13 mouse cellular contexts compared by ENCODE assay signal in genomic region chr3:100747421-100748308, GRCm38 (mm10).
DNase-seq lines count a peak whose midpoint lies in the region; ATAC-seq and TF ChIP-seq lines count a peak whose summit lies in the region.
"Had no signal": no experiment of that assay in that cellular context is flagged by ENCODE, and none has a peak within 500 bp of the region (broad histone marks: within the 10 kb centered on the region; RNA-seq: fewer than 3 reads in every experiment).

No protein-coding gene starts in this region.

- TF ChIP-seq POLR2A in liver, adult 2 months (IDR thresholded peaks at IDR 0.05; ENCODE audit: extremely low read depth, insufficient read depth, low read length): no peak

- H3K27ac ChIP-seq in forebrain, embryonic 13.5 days: no peak overlapping the region; the same call in 1 of the 2 replicates
- H3K27ac ChIP-seq in forebrain, embryonic 10.5 days: no peak overlapping the region
- H3K27ac ChIP-seq in liver, adult 2 months (replicated peaks; ENCODE audit: insufficient read depth, low read depth, low read length): no peak overlapping the region
- no peak overlapping the region for H3K27ac ChIP-seq in liver, embryonic 11.5 days (ENCODE audit: low read depth, low read length)
- H3K27ac ChIP-seq in heart, embryonic 16.5 days (ENCODE audit: low read length): peak overlapping the region; percentile 86
- H3K27ac ChIP-seq in liver, postnatal 0 days (ENCODE audit: low read depth): no peak overlapping the region
- H3K27ac ChIP-seq: kidney, postnatal 0 days; limb, embryonic 12.5 days had no signal

- 0 out of 2 replicates have a peak, but pooled peaks have one; percentile 13 for ATAC-seq in forebrain, embryonic 13.5 days
- ATAC-seq in liver, embryonic 11.5 days (replicated peaks; ENCODE audit: low FRiP score): no peak
- peak; percentile 94 for ATAC-seq in heart, embryonic 16.5 days (replicated peaks; ENCODE audit: extremely low read depth, insufficient read depth, low FRiP score)
- ATAC-seq in liver, postnatal 0 days: no peak
- ATAC-seq: lung, postnatal 0 days; Patski had no signal

- 0 out of 2 replicates have a peak, but pooled peaks cover 8% of the 10 kb centered on the region for H3K4me1 ChIP-seq in forebrain, embryonic 13.5 days
- peaks cover 11% of the 10 kb centered on the region for H3K4me1 ChIP-seq in forebrain, embryonic 10.5 days
- no peaks in the 10 kb centered on the region for H3K4me1 ChIP-seq in liver, adult 2 months (ENCODE audit: control insufficient read depth, insufficient read depth, low read length)
- H3K4me1 ChIP-seq in liver, embryonic 11.5 days (replicated peaks; ENCODE audit: control insufficient read depth, insufficient read depth, low read length): no peaks in the 10 kb centered on the region
- peaks cover 9% of the 10 kb centered on the region for H3K4me1 ChIP-seq in heart, embryonic 16.5 days (ENCODE audit: control insufficient read depth, insufficient read depth, low read length)
- no peaks in the 10 kb centered on the region for H3K4me1 ChIP-seq in liver, postnatal 0 days (ENCODE audit: insufficient read depth)

- intact Hi-C loops in left cerebral cortex, postnatal 25 days (cut with DNase I): no loop called here

- no peaks in the 10 kb centered on the region for H3K27me3 ChIP-seq in forebrain, embryonic 13.5 days
- no peaks in the 10 kb centered on the region for H3K27me3 ChIP-seq in forebrain, embryonic 10.5 days (ENCODE audit: poor library complexity, severe bottlenecking)
- H3K27me3 ChIP-seq in liver, adult 2 months (ENCODE audit: control insufficient read depth, insufficient read depth, low read length): no peaks in the 10 kb centered on the region
- no peaks in the 10 kb centered on the region for H3K27me3 ChIP-seq in liver, embryonic 11.5 days (replicated peaks; ENCODE audit: control insufficient read depth, insufficient read depth, low read length)
- H3K27me3 ChIP-seq in heart, embryonic 16.5 days (ENCODE audit: control insufficient read depth, insufficient read depth, low read length): no peaks in the 10 kb centered on the region
- H3K27me3 ChIP-seq in liver, postnatal 0 days (ENCODE audit: insufficient read depth, low read length): no peaks in the 10 kb centered on the region
- H3K27me3 ChIP-seq: limb, embryonic 12.5 days; Patski had no signal

- TF ChIP-seq EP300 in liver, postnatal 0 days (IDR thresholded peaks at IDR 0.05; ENCODE audit: low read depth): no peak

- no peak overlapping the region for H3K4me3 ChIP-seq in forebrain, embryonic 13.5 days
- no peak overlapping the region for H3K4me3 ChIP-seq in forebrain, embryonic 10.5 days
- H3K4me3 ChIP-seq in liver, adult 2 months (ENCODE audit: insufficient read depth, low read depth, low read length): no peak overlapping the region
- H3K4me3 ChIP-seq in liver, embryonic 11.5 days (ENCODE audit: low read depth, low read length): no peak overlapping the region
- H3K4me3 ChIP-seq in heart, embryonic 16.5 days (ENCODE audit: low read length): no peak overlapping the region
- no peak overlapping the region for H3K4me3 ChIP-seq in liver, postnatal 0 days (ENCODE audit: low read depth, low read length)
- H3K4me3 ChIP-seq: limb, embryonic 12.5 days had no signal

- H3K9ac ChIP-seq in forebrain, embryonic 13.5 days: no peak overlapping the region
- H3K9ac ChIP-seq in liver, adult 2 months (ENCODE audit: low read depth, low read length): no peak overlapping the region
- no peak overlapping the region for H3K9ac ChIP-seq in liver, embryonic 11.5 days (ENCODE audit: low read depth, low read length)
- H3K9ac ChIP-seq in heart, embryonic 16.5 days (ENCODE audit: low read length): 0 out of 2 replicates have a peak overlapping the region, but pooled peaks have one; percentile 16
- no peak overlapping the region for H3K9ac ChIP-seq in liver, postnatal 0 days (replicated peaks)
- H3K9ac ChIP-seq: limb, embryonic 12.5 days had no signal

- no peak overlapping the region for H3K4me2 ChIP-seq in forebrain, embryonic 13.5 days
- no peak overlapping the region for H3K4me2 ChIP-seq in liver, embryonic 11.5 days
- H3K4me2 ChIP-seq in heart, embryonic 16.5 days (ENCODE audit: low read depth, low read length): peak overlapping the region; percentile 19
- no peak overlapping the region for H3K4me2 ChIP-seq in liver, postnatal 0 days (ENCODE audit: low read depth, low read length)
- H3K4me2 ChIP-seq: limb, embryonic 12.5 days had no signal

- no peaks in the 10 kb centered on the region for H3K36me3 ChIP-seq in forebrain, embryonic 13.5 days (ENCODE audit: poor library complexity, severe bottlenecking)
- no peaks in the 10 kb centered on the region for H3K36me3 ChIP-seq in forebrain, embryonic 10.5 days (replicated peaks)
- H3K36me3 ChIP-seq in liver, adult 2 months (ENCODE audit: control insufficient read depth, insufficient read depth, low read length): no peaks in the 10 kb centered on the region
- no peaks in the 10 kb centered on the region for H3K36me3 ChIP-seq in liver, embryonic 11.5 days (ENCODE audit: control insufficient read depth, insufficient read depth, low read length)
- no peaks in the 10 kb centered on the region for H3K36me3 ChIP-seq in heart, embryonic 16.5 days (ENCODE audit: control insufficient read depth, insufficient read depth)
- H3K36me3 ChIP-seq in liver, postnatal 0 days (replicated peaks; ENCODE audit: insufficient read depth, low read length): no peaks in the 10 kb centered on the region
- H3K36me3 ChIP-seq: limb, embryonic 12.5 days had no signal

- DNase-seq in forebrain, embryonic 10.5 days (ENCODE audit: extremely low spot score, low spot score): no peak
- DNase-seq in liver, adult 2 months (ENCODE audit: extremely low read depth, low read depth, low spot score): peak; percentile 2
- DNase-seq in liver, embryonic 11.5 days (ENCODE audit: low spot score): no peak
- DNase-seq in retina, embryonic 14.5 days (ENCODE audit: low spot score): peak; percentile 36
- DNase-seq in left cerebral cortex, postnatal 25 days (ENCODE audit: low spot score in 2 of 2): no peak
- DNase-seq in liver, postnatal 0 days: no peak
- DNase-seq: adrenal gland, postnatal 14 days had no signal

- 30% methylated on average over 15 of the region's 15 CpGs for WGBS in forebrain, embryonic 13.5 days
- WGBS in forebrain, embryonic 10.5 days: 50% methylated on average over 15 of the region's 15 CpGs
- WGBS in liver, adult 2 months: 70% methylated on average over 15 of the region's 15 CpGs
- 74% methylated on average over 15 of the region's 15 CpGs for WGBS in liver, embryonic 11.5 days
- WGBS in heart, embryonic 16.5 days: 40% methylated on average over 15 of the region's 15 CpGs
- WGBS in liver, postnatal 0 days (ENCODE audit: insufficient replicate concordance): 69% methylated on average over 15 of the region's 15 CpGs

- TF ChIP-seq CTCF in liver, adult 2 months (IDR thresholded peaks at IDR 0.05; ENCODE audit: low read depth, low read length): no peak
- no peak for TF ChIP-seq CTCF in liver, postnatal 0 days (IDR thresholded peaks at IDR 0.05; ENCODE audit: low read depth)

- no peaks in the 10 kb centered on the region for H3K79me2 ChIP-seq in liver, adult 2 months (ENCODE audit: control insufficient read depth, insufficient read depth, low read length)

- H3K9me3 ChIP-seq in forebrain, embryonic 13.5 days (replicated peaks): no peaks in the 10 kb centered on the region
- H3K9me3 ChIP-seq in forebrain, embryonic 10.5 days: no peaks in the 10 kb centered on the region
- no peaks in the 10 kb centered on the region for H3K9me3 ChIP-seq in liver, embryonic 11.5 days (ENCODE audit: control insufficient read depth, low read length)
- H3K9me3 ChIP-seq in heart, embryonic 16.5 days (replicated peaks; ENCODE audit: control insufficient read depth, low read length): no peaks in the 10 kb centered on the region
- H3K9me3 ChIP-seq in liver, postnatal 0 days (ENCODE audit: low read length): no peaks in the 10 kb centered on the region
- H3K9me3 ChIP-seq: limb, embryonic 12.5 days had no signal

Comparison
In these comparisons a context has a peak if more than half of its experiments do, and no peak if none do; other contexts are left out.
1. DNase-seq: peak in liver, adult 2 months (single experiment) and retina, embryonic 14.5 days (single experiment); none in forebrain, embryonic 10.5 days (single experiment), liver, embryonic 11.5 days (single experiment), left cerebral cortex, postnatal 25 days (0 of 2) and liver, postnatal 0 days (single experiment).
2. ATAC-seq: peak in forebrain, embryonic 13.5 days (single experiment) and heart, embryonic 16.5 days (single experiment); none in liver, embryonic 11.5 days (single experiment) and liver, postnatal 0 days (single experiment).